Comparison of ENCODE assay signal across 8 mouse cellular contexts in the genomic region with DNA sequence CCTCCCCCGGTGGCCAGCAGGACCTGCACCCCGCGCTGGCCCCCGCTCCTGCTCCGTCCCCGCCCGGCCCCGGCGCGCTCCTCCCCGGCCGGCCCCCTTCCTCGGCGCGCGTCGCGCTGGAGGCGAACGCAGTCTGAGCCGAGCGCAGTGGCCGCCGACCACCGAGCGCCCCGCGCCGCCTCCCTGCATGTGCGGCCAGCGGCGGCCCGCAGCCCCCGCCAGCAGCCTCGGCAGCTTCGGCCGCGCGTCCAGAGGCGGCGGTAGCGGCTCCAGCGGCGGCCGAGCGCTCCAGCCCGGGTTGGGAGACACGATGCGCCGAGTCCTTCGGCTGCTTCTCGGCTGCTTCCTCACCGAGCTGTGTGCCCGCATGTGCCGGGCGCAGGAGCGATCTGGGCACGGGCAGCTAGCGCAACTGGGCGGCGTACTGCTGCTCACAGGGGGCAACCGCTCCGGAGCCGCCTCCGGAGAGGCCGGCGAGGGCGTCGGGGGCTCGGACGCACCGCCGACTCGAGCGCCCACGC. TPM values are rescaled to one million over a fixed set of nuclear protein-coding genes. Genes with fewer than 3 reads are reported as not detected.
DNase-seq lines count a peak whose midpoint lies in the region; ATAC-seq and TF ChIP-seq lines count a peak whose summit lies in the region.

No protein-coding gene starts in this region.

- no peak for TF ChIP-seq POLR2A in lung, adult 2 months (IDR thresholded peaks at IDR 0.05; ENCODE audit: borderline replicate concordance, extremely low read depth, low read depth, low read length)

- H3K4me3 ChIP-seq in lung, adult 2 months (replicated peaks; ENCODE audit: extremely low read depth, low read depth, low read length): peak overlapping the region; percentile 44
- peak overlapping the region; percentile 40 for H3K4me3 ChIP-seq in brown adipose tissue, adult 24 weeks (ENCODE audit: insufficient read depth, low read depth, low read length)
- peak overlapping the region; percentile 60 for H3K4me3 ChIP-seq in forebrain, embryonic 12.5 days (replicated peaks)
- peak overlapping the region; percentile 47 for H3K4me3 ChIP-seq in intestine, embryonic 15.5 days (replicated peaks)
- peak overlapping the region; percentile 52 for H3K4me3 ChIP-seq in stomach, postnatal 0 days (ENCODE audit: low read depth, low read length)

- peak; percentile 84 for ATAC-seq in forebrain, embryonic 12.5 days (ENCODE audit: low FRiP score)
- peak; percentile 57; the same call in 1 of the 2 replicates for ATAC-seq in intestine, embryonic 15.5 days
- peak; percentile 58; the same call in 1 of the 2 replicates for ATAC-seq in stomach, postnatal 0 days (ENCODE audit: low FRiP score, low TSS enrichment)

- no peak for TF ChIP-seq CTCF in lung, adult 2 months (IDR thresholded peaks at IDR 0.05; ENCODE audit: insufficient read depth, low read length)
- no peak for TF ChIP-seq CTCF in stomach, postnatal 0 days (IDR thresholded peaks at IDR 0.05; ENCODE audit: low read depth)

- H3K4me2 ChIP-seq in forebrain, embryonic 12.5 days: peak overlapping the region; percentile 98
- H3K4me2 ChIP-seq in intestine, embryonic 15.5 days (replicated peaks): peak overlapping the region; percentile 96
- peak overlapping the region; percentile 79 for H3K4me2 ChIP-seq in stomach, postnatal 0 days (replicated peaks; ENCODE audit: low read depth)

- peaks cover 3% of the 10 kb centered on the region for H3K4me1 ChIP-seq in lung, adult 2 months (ENCODE audit: control insufficient read depth, insufficient read depth, low read length)
- 0 out of 2 replicates have a peak, but pooled peaks cover 2% of the 10 kb centered on the region for H3K4me1 ChIP-seq in brown adipose tissue, adult 24 weeks (ENCODE audit: control insufficient read depth, insufficient read depth, insufficient read length, low read length)
- peaks cover 20% of the 10 kb centered on the region for H3K4me1 ChIP-seq in forebrain, embryonic 12.5 days
- H3K4me1 ChIP-seq in intestine, embryonic 15.5 days (replicated peaks): peaks cover 17% of the 10 kb centered on the region; the same call in 1 of the 2 replicates
- H3K4me1 ChIP-seq in stomach, postnatal 0 days (replicated peaks; ENCODE audit: control insufficient read depth, insufficient read depth): no peaks in the 10 kb centered on the region

- H3K36me3 ChIP-seq in forebrain, embryonic 12.5 days (replicated peaks): no peaks in the 10 kb centered on the region
- no peaks in the 10 kb centered on the region for H3K36me3 ChIP-seq in intestine, embryonic 15.5 days
- no peaks in the 10 kb centered on the region for H3K36me3 ChIP-seq in stomach, postnatal 0 days (ENCODE audit: control insufficient read depth, insufficient read depth, low read length)

- peak overlapping the region; percentile 54 for H3K9ac ChIP-seq in forebrain, embryonic 12.5 days
- peak overlapping the region; percentile 37; the same call in 1 of the 2 replicates for H3K9ac ChIP-seq in intestine, embryonic 15.5 days
- peak overlapping the region; percentile 38; the same call in 1 of the 2 replicates for H3K9ac ChIP-seq in stomach, postnatal 0 days (ENCODE audit: low read length)

- under 1% methylated on average over 70 of the region's 76 CpGs for WGBS in lung, adult 2 months
- under 1% methylated on average over 67 of the region's 76 CpGs for WGBS in forebrain, embryonic 12.5 days
- WGBS in intestine, embryonic 15.5 days: 0% methylated on average over 53 of the region's 76 CpGs
- WGBS in stomach, postnatal 0 days: under 1% methylated on average over 46 of the region's 76 CpGs

- H3K9me3 ChIP-seq in forebrain, embryonic 12.5 days: no peaks in the 10 kb centered on the region
- H3K9me3 ChIP-seq in intestine, embryonic 15.5 days: no peaks in the 10 kb centered on the region
- H3K9me3 ChIP-seq in stomach, postnatal 0 days (ENCODE audit: control insufficient read depth, low read length): no peaks in the 10 kb centered on the region

- no peak overlapping the region for H3K27ac ChIP-seq in brown adipose tissue, adult 24 weeks (replicated peaks; ENCODE audit: low read depth, low read length)
- H3K27ac ChIP-seq in forebrain, embryonic 12.5 days: no peak overlapping the region
- no peak overlapping the region for H3K27ac ChIP-seq in intestine, embryonic 15.5 days
- no peak overlapping the region for H3K27ac ChIP-seq in stomach, postnatal 0 days (replicated peaks)

- H3K27me3 ChIP-seq in forebrain, embryonic 12.5 days: peaks cover 76% of the 10 kb centered on the region
- peaks cover 72% of the 10 kb centered on the region for H3K27me3 ChIP-seq in intestine, embryonic 15.5 days (replicated peaks)
- H3K27me3 ChIP-seq in stomach, postnatal 0 days (ENCODE audit: control insufficient read depth, insufficient read depth, low read length): peaks cover 20% of the 10 kb centered on the region

- no peak for DNase-seq in lung, adult 2 months
- DNase-seq in lung, postnatal 25 days (ENCODE audit: low spot score): no peak
- peak; percentile 8 for DNase-seq in lung, postnatal 10 days
- DNase-seq in stomach, postnatal 0 days (ENCODE audit: low spot score): peak; percentile 20
- no peak for DNase-seq in gastrocnemius, adult 8-10 months (ENCODE audit: low spot score in 2 of 2)

- no peak for TF ChIP-seq EP300 in stomach, postnatal 0 days (optimal IDR thresholded peaks at IDR 0.05)

RNA-seq across cellular contexts. Expression of gene Shisa9, which starts 0.4 kb away (rescaled TPM):
- polyA plus RNA-seq in lung, adult 2 months (2012; rRNA removed): 0.70 and 0.86 TPM in 2 replicates
- 0.24 TPM in 1 of 2 replicates, not detected in the other for polyA plus RNA-seq in brown adipose tissue, adult 24 weeks (2012; ENCODE audit: insufficient read depth, insufficient read length, missing spikeins)
- polyA plus RNA-seq in forebrain, embryonic 12.5 days (2016; fragmentation: Nextera tagmentation; extraction: Ambion mirVana): 0.82 and 1.5 TPM in 2 replicates
- polyA plus RNA-seq in intestine, embryonic 15.5 days (2015; fragmentation: Nextera tagmentation; extraction: Ambion mirVana): 1.0 and 1.2 TPM in 2 replicates
- polyA plus RNA-seq in stomach, postnatal 0 days (2015; fragmentation: Nextera tagmentation; extraction: Ambion mirVana): 0.22 and 0.64 TPM in 2 replicates
- total RNA-seq in gastrocnemius, adult 8-10 months (2022): under 1 TPM in 1 of 4 experiments, not detected in 3; 0.10 TPM

Comparison
In these comparisons a context has a peak if more than half of its experiments do, and no peak if none do; other contexts are left out.
1. DNase-seq: peak in lung, postnatal 10 days (single experiment) and stomach, postnatal 0 days (single experiment); none in lung, adult 2 months (single experiment), lung, postnatal 25 days (single experiment) and gastrocnemius, adult 8-10 months (0 of 2).
2. Peak in every context shown above with its lines, with median percentiles within 50 percentile points of each other: H3K4me3 ChIP-seq, ATAC-seq, H3K4me2 ChIP-seq and H3K9ac ChIP-seq.